Mouse (Mus musculus) testis, adult 2 months (tissue): ENCODE data around the gene Stat6. TPM values are rescaled to one million over a fixed set of nuclear protein-coding genes. Genes with fewer than 3 reads are reported as not detected.
A peak's percentile ranks its signal among the peaks of the same experiment; 100 is the strongest.

Experiments
- H3K27ac ChIP-seq: fragments of 200-500 bp; 2 replicates; pipeline ENCODE4 v1.5.1; 2012; ENCODE audit warnings: low read depth, low read length; ENCODE audit not compliant: control insufficient read depth, insufficient read depth
- H3K27me3 ChIP-seq: fragments of 200-500 bp; 2 replicates; pipeline ENCODE4 v1.6.1; 2012; ENCODE audit warnings: mild to moderate bottlenecking, low read length, moderate library complexity; ENCODE audit not compliant: control insufficient read depth, insufficient read depth
- H3K36me3 ChIP-seq: fragments of 200-500 bp; 2 replicates; pipeline ENCODE4 v1.6.1; 2012; ENCODE audit warnings: mild to moderate bottlenecking, low read length; ENCODE audit not compliant: control insufficient read depth, insufficient read depth
- H3K4me1 ChIP-seq: fragments of 200-500 bp; 2 replicates; pipeline ENCODE4 v1.6.1; 2012; ENCODE audit warnings: low read length; ENCODE audit not compliant: control insufficient read depth, insufficient read depth
- H3K4me3 ChIP-seq: fragments of 200-500 bp; 2 replicates; pipeline ENCODE4 v1.5.1; 2012; ENCODE audit warnings: low read depth, mild to moderate bottlenecking, low read length, moderate library complexity, mixed read lengths; ENCODE audit not compliant: control insufficient read depth
- CTCF ChIP-seq: fragments of 200-500 bp; IDR thresholded peaks from 2 replicates; pipeline ENCODE4 v1.5.1; 2012; ENCODE audit warnings: low read depth, mild to moderate bottlenecking, inconsistent platforms, low read length, moderate library complexity; ENCODE audit not compliant: control insufficient read depth, insufficient read depth, insufficient replicate concordance
- POLR2A ChIP-seq: fragments of 200-500 bp; IDR thresholded peaks from 2 replicates; pipeline ENCODE4 v1.6.1; 2012; ENCODE audit warnings: low read depth, mild to moderate bottlenecking, inconsistent platforms, low read length, moderate library complexity; ENCODE audit not compliant: control insufficient read depth
- polyA plus RNA-seq: library from polyadenylated mRNA; depleted of rRNA; stranded (reverse); fragments of >200 nt; gene quantifications from 2 replicates; pipeline ENCODE4 v1.2.3, GENCODE M21; 2012

Gene Stat6
- polyA plus RNA-seq, 1 experiment = 3.9 TPM

DNA sequence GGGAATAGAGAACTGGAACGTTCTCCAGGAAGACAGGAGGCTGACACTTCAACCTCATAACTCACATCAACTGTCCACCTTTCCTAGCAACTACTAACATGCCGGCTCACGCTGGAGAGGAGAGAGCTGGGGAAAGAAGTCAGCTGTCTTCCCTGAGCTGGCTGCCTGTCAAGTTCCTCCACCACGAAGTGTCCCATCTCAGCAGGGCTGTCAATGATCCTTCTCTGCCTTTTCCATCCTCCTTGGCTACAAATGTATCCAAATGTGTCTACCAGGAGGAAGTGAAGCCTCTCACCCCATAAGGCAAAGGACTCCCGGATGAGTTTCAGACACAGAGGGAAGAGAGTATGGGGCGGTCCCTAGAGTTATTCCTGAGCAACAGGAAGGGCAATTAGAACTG is 24.6 kb upstream of the Stat6 start:
- peaks cover 12% of the 10 kb centered on the region for H3K4me1 ChIP-seq
- H3K4me3 ChIP-seq = no peak overlapping the region
- H3K36me3 ChIP-seq = no peaks in the 10 kb centered on the region
- no peak overlapping the region for H3K27ac ChIP-seq
- no peak for TF ChIP-seq POLR2A
- TF ChIP-seq CTCF = no peak
- no peaks in the 10 kb centered on the region; the same call in 1 of the 2 replicates for H3K27me3 ChIP-seq

DNA sequence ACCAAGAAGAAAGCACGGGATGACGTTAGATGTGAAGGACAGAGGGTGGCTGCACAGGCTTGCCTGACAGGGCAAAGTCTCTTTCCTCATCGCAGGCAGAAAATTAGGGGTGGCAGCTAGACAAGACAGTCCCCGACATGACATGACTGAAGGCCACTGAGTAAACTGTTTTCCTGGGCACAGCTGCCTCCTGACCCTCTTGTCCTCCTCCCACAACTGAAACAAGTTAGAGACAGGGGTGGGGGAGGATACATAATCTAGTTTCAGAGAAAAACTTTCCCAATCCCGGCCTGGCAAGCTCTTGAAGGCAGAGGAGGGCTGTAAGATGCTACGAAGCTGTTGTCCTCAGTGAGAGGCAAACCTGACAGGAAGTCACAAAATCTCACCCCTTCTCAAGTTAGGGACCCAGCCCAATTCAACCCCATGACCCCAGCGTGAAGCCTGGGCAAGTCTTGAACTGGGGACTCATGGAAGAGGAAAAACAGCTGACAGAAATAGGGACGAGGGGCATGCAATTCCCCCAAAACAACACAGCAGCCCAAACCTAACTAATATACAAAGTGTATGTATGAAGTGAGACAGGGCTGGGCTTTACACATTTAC is 23.6 kb upstream of the Stat6 start:
- no peaks in the 10 kb centered on the region for H3K36me3 ChIP-seq
- TF ChIP-seq CTCF = no peak
- TF ChIP-seq POLR2A = no peak
- no peaks in the 10 kb centered on the region; the same call in 1 of the 2 replicates for H3K27me3 ChIP-seq
- H3K27ac ChIP-seq = peak overlapping the region; percentile 67
- H3K4me3 ChIP-seq = peak overlapping the region; percentile 65
- peaks cover 12% of the 10 kb centered on the region for H3K4me1 ChIP-seq

DNA sequence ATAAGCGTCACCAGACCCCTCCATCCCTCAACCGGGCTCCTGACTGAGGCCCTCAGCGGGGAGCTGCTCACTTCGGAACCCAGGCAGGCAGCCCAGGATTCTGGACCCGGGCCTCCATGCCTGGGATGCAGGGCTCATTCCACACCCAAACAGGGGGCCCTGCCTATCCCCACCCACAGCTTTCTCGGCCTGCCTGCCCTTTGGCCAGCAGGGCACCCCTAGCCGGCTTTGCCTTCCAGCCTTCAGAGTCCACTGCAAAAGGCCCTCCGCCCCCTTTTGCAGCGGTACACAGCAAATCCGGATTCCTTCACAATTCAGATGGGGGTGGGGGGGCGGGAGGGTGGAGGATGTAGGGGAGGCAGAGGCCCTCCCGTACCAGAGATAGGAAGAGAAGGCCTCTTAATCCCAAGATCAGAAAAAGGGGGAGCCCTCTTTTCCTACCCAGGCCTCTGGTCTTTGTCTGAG is 22.8 kb upstream of the Stat6 start:
- no peaks in the 10 kb centered on the region; the same call in 1 of the 2 replicates for H3K27me3 ChIP-seq
- H3K4me3 ChIP-seq = peak overlapping the region; percentile 65
- H3K27ac ChIP-seq = peak overlapping the region; percentile 66
- TF ChIP-seq CTCF = no peak
- no peak for TF ChIP-seq POLR2A
- H3K36me3 ChIP-seq = no peaks in the 10 kb centered on the region
- H3K4me1 ChIP-seq = peaks cover 12% of the 10 kb centered on the region

DNA sequence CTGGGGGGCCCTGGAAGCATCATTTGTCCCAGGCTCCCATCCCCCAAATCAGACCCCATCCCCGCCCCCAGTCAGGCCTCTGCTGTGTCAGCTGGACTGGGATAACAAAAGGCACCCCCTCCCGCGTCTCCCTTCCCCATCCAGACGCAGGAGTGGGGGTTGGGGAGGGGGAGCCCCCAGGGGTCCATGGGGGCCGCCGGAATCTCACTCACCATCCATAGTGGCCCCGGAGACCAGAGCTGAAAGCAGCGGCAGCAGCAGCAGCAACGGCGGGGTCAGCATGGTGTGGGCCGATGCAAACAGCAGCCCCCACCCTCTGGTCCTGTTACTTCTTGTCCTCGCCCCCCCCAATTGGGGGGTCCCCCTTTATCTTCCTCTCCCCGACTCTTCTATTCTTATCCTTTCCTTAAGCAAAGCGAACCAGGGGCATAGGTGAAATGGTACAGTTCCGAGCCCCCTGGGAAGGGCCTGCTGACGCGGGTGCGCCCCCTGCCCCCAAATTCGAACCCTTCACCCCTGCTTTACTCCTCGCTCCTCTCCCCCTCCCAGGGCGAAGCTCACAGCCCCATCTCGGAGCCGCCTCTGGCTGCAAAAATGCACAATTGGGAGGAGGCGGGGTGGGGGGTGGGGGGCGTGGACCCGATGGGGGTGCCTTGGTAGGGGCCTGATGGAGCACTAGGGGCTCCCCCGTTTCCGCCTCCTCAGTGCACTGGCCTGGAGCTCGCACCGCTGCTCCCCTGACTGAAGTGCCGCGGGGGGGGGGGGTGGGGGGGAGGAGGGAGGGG is 22.2 kb upstream of the Stat6 start, which contains the start of gene Lrp1:
Gene Lrp1 (minus strand): TSS at position 743 of the 785 bp plus-strand sequence.
- TF ChIP-seq CTCF (no peak), POLR2A (no peak)
- Histone ChIP-seq H3K4me1 (peaks cover 12% of the 10 kb centered on the region), H3K36me3 (no peaks in the 10 kb centered on the region), H3K4me3 (peak within 1 kb of the TSS; percentile 80), H3K27me3 (no peaks in the 10 kb centered on the region; the same call in 1 of the 2 replicates), H3K27ac (peak within 1 kb of the TSS; percentile 89)

DNA sequence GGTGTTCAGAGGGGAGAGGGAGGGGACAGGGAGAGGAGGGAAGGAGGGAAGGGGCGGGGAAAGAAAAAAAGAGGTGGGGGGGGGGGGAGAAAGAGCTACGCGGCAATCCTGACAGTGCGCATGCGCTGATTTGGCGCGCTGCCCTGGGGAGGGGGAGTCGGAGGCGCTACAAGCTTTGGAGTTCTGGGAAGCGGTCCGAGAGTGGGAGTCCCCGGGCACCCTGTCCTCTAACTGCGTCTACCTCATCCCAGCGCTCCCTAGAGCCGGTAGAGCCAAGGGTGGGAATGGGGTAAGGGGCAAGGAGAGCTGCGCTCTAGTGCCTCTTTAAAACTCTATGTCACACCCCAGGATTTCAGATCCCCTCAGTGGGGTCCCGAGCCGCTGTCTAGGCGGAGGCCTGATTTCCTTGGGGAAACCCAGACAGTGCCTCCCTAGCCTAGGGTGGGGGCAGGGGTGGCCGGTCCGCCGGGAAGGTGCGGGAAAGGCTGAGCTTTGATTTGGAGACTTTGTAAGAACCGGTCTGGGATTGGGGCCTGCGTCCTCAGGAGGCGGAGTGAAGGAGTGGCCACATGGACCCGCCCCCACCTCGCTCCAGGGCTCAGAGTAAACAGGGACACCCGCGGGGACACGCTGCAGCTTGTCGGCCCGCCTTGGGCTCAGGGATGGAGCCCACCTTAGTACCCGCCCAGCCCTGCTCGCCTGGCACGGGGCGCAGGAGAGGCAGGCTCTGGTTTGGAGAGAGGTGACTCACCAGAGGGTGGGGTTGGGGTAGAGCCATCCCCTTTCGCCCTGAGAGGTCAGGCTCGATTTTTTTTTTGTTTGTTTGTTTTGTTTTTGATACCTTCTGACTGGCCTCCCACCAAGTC is 21.4 kb upstream of the Stat6 start:
- peak; percentile 53; the same call in 1 of the 2 replicates for TF ChIP-seq POLR2A
- no peak for TF ChIP-seq CTCF
- peak overlapping the region; percentile 89 for H3K27ac ChIP-seq
- no peaks in the 10 kb centered on the region; the same call in 1 of the 2 replicates for H3K27me3 ChIP-seq
- peaks cover 11% of the 10 kb centered on the region for H3K4me1 ChIP-seq
- no peaks in the 10 kb centered on the region for H3K36me3 ChIP-seq
- H3K4me3 ChIP-seq = peak overlapping the region; percentile 80

DNA sequence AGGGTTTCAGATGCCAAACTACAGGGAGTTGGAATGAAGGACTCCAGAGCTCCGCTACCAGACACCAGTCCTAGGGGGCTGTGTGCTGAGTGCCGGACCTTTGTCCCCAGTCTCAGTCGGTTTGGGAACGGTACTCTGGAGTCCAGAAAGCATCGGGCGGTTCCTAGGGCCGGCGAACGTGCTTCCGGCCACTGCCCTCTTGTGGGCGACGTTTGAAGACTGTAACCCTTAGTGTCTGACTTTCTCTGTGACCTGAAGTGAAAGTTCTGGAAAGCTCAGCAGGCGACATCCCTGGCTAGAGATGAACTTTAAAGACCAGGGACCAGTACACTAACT is 20.8 kb upstream of the Stat6 start:
- peak overlapping the region; percentile 80 for H3K4me3 ChIP-seq
- no peaks in the 10 kb centered on the region for H3K36me3 ChIP-seq
- no peak for TF ChIP-seq POLR2A
- peak; percentile 41; the same call in 1 of the 2 replicates for TF ChIP-seq CTCF
- H3K27me3 ChIP-seq = no peaks in the 10 kb centered on the region; the same call in 1 of the 2 replicates
- peak overlapping the region; percentile 62 for H3K27ac ChIP-seq
- H3K4me1 ChIP-seq = peaks cover 11% of the 10 kb centered on the region
